Mouse (Mus musculus): ENCODE measurements around the gene Itgad.
"Not testable (repeated sequence)": the region's sequence is repeated elsewhere in the genome, so short reads cannot be mapped to it uniquely, and the experiment has no call there.

The Itgad gene

GRCm38 (mm10) chr7:128154076-128154475 is at the start of gene Itgad:
TSS of gene Itgad (plus strand) at chr7:128154376.
- no peak for DNase-seq (ENCODE audit: low read depth, low spot score)

DNA sequence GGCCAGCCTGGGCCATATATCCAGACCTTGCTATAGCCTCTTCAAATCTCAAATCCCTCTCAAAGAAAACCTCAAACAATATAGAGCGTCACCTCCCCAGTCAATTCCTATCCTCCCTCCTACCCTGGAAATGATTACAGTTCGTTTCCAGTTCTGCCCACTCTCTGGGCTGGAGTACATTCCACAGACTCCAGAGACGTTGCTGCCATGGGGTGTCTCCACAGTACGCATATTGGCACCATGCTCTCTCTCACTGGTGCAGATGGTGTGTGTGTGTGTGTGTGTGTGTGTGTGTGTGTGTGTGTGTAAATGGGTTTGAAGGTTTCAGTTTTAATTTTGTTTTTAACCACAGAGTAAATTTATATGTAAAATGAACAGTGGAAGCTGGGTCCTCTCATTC is 48.9 kb upstream of the Itgad start:
- DNase-seq (ENCODE audit: low read depth, low spot score): no peak

DNA sequence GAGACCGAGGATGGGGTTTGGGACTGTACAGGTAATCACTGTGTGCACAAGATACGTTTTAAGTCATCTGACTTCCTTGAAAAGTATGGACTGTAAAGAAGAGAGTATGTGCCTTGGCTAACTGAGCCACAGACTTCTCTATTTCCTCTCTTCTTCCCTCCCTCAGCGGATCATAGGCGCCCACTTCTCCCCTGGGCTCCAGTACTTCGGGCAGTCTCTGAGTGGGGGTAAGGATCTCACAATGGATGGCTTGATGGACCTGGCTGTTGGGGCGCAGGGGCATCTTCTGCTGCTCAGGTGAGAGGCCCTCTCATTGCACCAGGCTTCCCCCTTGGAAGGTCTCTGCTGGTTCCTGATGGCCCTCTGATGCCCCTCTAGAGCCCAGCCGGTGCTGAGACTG is 46.7 kb upstream of the Itgad start:
- DNase-seq (ENCODE audit: low read depth, low spot score): no peak

DNA sequence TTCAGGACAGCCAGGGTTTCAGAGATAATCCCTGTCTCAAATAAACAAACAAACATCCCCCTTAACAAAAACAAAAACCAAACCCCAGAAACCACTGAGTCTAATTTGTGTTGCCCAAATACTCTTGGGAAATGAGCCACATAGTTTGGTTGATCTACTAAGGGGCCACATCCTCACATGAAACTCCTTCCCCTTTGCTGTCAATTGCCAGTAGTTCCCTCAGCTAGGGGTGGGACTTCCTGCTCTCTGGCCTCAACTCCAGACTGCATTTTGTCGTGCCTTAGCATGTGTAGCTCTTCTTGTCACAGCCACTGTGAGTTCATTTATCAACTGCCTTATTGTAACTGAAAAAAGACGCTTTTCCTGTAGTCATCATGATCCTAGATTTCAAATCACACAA is 43.9 kb upstream of the Itgad start:
- DNase-seq (ENCODE audit: low read depth, low spot score): no peak

DNA sequence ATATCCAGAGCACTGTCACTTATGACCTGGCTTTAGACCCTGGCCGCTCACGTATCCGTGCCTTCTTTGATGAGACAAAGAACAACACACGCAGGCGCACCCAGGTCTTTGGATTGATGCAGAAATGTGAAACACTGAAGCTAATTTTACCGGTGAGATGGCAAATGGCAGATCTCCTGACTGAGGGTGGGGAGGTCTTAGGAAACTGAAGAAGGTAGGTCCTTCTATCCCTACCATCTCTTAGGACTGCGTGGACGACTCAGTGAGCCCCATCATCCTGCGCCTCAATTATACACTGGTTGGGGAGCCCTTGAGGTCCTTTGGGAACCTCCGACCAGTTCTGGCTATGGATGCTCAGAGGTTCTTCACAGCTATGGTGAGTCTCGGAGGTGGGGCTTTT is 42.0 kb upstream of the Itgad start:
- no peak for DNase-seq (ENCODE audit: low read depth, low spot score)

DNA sequence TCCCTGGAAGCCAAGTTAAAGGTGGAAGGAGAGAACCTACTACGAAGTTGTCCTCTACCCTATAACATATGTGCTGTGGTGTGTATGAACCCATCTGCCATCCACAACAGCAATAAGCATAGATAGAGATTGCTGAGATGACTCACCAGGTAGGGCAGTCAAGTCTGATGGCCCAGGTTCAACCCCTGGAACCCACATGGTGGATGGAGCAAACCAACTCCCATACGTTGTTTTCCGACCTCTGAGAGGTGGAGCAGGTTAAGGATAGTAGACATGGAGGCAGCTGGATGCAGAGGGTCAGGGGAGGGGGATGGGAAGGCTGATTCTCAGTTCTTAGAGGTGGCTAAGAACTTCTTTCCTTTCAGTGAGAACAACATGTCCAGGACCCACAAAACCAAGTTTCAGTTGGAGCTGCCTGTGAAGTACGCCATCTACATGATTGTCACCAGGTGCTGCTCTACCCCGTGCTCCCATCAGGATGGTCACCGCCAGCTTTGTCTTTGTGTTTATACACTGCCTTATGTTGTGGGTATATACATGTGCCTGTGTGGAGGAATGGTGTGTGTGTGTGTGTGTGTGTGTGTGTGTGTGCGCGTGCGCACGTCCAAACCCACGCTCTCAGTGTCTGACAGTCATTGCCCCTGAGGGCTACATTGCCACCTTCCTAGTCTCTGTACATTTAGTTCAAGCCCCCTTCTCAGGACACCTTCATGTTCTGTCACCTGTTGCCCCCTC is 39.6 kb upstream of the Itgad start:
- no peak for DNase-seq (ENCODE audit: low read depth, low spot score)

- DNase-seq (ENCODE audit: low read depth, low spot score): no peak
Observed at GRCm38 (mm10) chr7:128115211-128115958, 38.8 kb upstream of the Itgad start.

- no peak for DNase-seq (ENCODE audit: low read depth, low spot score)
Observed at GRCm38 (mm10) chr7:128116396-128116795, 37.8 kb upstream of the Itgad start.

DNA sequence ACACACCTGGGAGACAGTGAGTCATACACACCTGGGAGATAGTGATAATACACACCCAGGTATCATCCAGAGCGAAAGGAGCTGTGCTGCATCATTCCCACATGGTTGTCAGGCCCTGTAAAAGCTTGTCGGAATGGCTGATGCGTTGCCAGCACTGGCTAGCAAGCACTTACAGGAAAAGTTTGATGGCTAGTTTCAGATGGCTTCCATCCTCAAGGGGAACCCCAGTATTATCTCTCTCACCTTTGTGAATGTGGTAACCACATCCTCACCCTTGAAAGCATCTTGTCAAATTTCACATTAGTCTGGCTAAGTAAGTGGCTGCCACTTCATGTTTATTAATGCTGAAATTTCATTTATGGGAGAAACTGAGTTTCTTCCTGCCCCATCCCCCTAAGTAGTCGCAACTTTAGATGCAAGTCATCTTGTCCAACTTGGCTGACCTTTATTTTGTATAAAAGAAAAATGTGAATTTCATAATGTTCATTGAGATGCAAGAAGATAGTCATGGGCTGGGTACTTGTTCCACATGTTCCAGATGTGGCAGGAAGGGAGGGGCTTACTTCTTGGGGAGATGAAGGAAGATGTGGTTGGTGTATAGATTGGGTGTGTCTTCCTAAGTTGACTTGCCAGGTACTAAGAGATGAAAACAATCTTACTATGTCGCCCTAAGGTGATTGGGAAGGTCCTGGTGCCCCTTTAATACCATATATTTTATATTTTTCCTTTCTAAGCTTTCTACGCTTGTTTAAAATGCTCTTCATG is 34.3 kb upstream of the Itgad start:
- DNase-seq (ENCODE audit: low read depth, low spot score): no peak

DNA sequence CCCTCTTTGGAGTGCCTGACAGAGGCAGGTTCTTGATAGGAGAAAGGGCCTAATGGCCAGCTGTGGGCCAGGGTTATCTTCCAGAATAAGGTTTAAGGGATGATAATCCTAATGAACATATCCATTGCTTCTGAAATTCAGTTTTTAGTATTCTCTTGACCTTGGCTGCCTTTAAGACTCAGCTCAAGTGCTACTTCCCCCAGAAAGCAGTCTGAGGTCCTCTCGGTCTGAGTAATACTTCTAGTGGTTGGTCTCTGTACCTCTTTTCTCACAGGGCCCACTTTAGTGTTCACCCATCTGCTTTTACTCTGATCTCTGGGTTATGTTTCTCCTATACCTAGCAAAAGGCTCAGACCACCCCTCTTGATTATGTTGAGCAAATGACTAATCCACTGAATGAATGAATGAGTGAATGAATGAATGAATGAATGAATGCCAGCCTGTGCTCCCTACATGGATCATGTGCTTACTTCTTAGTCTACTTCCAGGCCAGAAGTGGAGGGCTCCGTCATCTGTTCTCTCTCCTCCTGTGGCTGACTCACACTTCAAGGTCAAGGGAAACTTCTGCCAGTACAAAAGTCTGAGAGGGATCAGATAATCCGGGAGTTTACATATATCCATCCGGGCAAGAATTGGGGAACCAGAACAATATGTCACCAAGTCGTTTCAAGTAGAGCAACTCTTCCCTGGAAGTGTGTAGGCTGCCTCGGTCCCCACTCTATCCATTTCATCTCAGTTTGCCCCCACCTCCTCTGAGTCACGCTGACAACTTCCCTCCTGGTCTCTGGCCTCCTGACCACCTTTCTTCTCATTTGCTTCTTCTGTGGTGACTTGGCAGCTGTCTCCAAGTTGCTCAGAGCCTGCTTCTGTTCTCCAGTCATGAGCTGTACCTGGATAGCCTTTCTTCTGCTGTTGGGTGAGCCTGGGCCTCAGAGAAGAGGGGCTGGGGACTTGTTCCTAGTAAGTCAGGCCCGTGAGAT is 25.1 kb upstream of the Itgad start, which contains the start of gene Itgax:
Itgax (plus strand) TSS at position 807 of the 980 bp plus-strand sequence.
- DNase-seq (ENCODE audit: low read depth, low spot score): no peak

DNA sequence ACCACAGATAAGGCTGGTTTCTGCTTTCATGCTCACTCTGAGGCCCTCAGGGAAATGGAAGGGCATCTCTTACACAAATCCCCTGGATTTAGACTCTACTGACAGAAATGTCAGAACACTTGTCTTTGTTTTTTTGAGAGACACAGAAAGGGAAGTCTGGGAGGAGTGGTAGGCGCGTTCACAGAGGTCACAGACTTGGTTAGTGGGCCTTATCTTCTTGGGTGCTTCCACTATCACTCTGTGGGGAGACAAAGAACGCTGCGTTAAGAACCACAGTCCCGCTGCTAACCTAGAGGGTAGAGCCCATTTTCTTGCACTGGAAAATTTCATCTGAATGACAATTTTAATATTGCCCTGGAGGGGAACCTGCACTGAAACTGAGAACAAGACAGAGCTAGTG is 22.0 kb upstream of the Itgad start:
- no peak for DNase-seq (ENCODE audit: low read depth, low spot score)

GRCm38 (mm10) chr7:128133596-128133995 is 20.6 kb upstream of the Itgad start:
- no peak for DNase-seq (ENCODE audit: low read depth, low spot score)

GRCm38 (mm10) chr7:128136927-128137326 is 17.2 kb upstream of the Itgad start:
- DNase-seq (ENCODE audit: low read depth, low spot score): no peak

GRCm38 (mm10) chr7:128139611-128140010 is 14.6 kb upstream of the Itgad start:
- no peak for DNase-seq (ENCODE audit: low read depth, low spot score)

DNA sequence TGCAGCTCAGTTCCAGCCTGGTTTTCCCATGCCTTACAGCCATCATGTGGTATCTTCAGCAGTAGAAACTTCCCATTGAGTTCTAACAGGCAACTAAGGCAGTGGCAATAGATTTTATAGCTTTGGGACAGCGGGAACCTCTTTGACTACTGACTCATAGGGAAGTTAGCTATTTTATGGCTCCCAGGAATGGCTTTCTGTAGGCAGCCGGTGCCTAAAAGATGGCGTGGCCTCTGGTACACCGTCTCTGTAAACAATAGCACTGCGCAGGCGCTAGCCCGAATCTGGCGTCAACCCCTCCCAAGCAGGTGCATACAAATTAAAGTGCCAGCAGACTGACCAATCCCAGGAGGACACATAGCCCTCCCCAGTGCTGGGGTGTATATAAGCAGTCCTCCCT is 3.2 kb upstream of the Itgad start:
- no peak for DNase-seq (ENCODE audit: low read depth, low spot score)

GRCm38 (mm10) chr7:128154924-128155323 is 748 bp downstream of the Itgad start:
- DNase-seq (ENCODE audit: low read depth, low spot score): no peak

- DNase-seq (ENCODE audit: low read depth, low spot score): not testable (repeated sequence)
Observed at GRCm38 (mm10) chr7:128158688-128159354, 4.6 kb downstream of the Itgad start.

- DNase-seq (ENCODE audit: low read depth, low spot score): no peak
Observed at GRCm38 (mm10) chr7:128164001-128164400, 9.8 kb downstream of the Itgad start.

GRCm38 (mm10) chr7:128166391-128166790 is 12.2 kb downstream of the Itgad start:
- DNase-seq (ENCODE audit: low read depth, low spot score): no peak

DNA sequence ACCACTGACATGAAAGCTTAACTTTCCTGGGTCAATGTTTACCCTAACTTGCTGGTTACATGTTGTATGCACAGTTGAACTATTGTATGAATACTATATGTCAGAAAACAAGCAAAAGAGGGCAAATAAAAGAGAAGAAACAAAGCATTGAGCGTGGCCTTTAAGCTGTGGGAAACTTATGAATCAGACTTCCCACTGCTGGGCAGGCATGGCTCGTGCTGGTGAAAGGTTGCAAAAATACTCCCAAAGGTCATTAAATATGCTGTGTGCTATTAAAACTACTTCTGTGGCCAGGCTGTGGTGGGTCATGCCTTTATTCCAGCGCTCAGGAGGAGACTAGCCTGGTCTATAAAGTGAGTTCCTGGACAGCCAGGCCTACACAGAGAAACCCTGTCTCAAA is 15.8 kb downstream of the Itgad start:
- no peak for DNase-seq (ENCODE audit: low read depth, low spot score)

- DNase-seq (ENCODE audit: low read depth, low spot score): no peak
Observed at GRCm38 (mm10) chr7:128178385-128178784, 24.2 kb downstream of the Itgad start.

All from mesoderm, embryonic 11.5 days (tissue).